Mouse (Mus musculus) layer of hippocampus, postnatal 25 days (tissue): ENCODE measurements around the gene Nub1. TPM values are rescaled to one million over a fixed set of nuclear protein-coding genes. Genes with fewer than 3 reads are reported as not detected.

ENCODE experiments used
- DNase-seq, 2 experiments: peaks; one replicate each; pipeline ENCODE4 v3.0.0; 2022; ENCODE audit warnings: mixed read lengths in 2 of 2, low spot score in 1 of 2; ENCODE audit errors: extremely low spot score in 1 of 2
- total RNA-seq, 2 experiments: library from RNA; stranded (reverse); gene quantifications; 2 replicates each; pipeline ENCODE4 v1.2.3; 2021

Nub1 gene
- total RNA-seq, 2 experiments from 2014 or later, result 65.8 to 70.7 TPM

GRCm38 (mm10) chr5:24738517-24738916 lies 53.2 kb downstream of the Nub1 start:
- no peak for DNase-seq

- DNase-seq, result peak in 1 of 2 experiments; percentile 36
Observed at GRCm38 (mm10) chr5:24739141-24739753, 53.9 kb downstream of the Nub1 start.

- DNase-seq, result no peak
Observed at GRCm38 (mm10) chr5:24741172-24741885, 56.0 kb downstream of the Nub1 start.

- no peak for DNase-seq
Observed at GRCm38 (mm10) chr5:24743956-24744355, 58.6 kb downstream of the Nub1 start.

GRCm38 (mm10) chr5:24747533-24747932 lies 62.2 kb downstream of the Nub1 start:
- no peak for DNase-seq

GRCm38 (mm10) chr5:24749731-24750130 lies 64.4 kb downstream of the Nub1 start:
- no peak for DNase-seq

- peak; percentile 80 to 86 for DNase-seq
Observed at GRCm38 (mm10) chr5:24750321-24751304, 65.3 kb downstream of the Nub1 start.

- DNase-seq, result no peak
Observed at GRCm38 (mm10) chr5:24751305-24752174, 66.2 kb downstream of the Nub1 start.

GRCm38 (mm10) chr5:24752175-24752498 lies 66.8 kb downstream of the Nub1 start:
- DNase-seq, result no peak

GRCm38 (mm10) chr5:24756931-24757330 lies 71.6 kb downstream of the Nub1 start:
- DNase-seq, result no peak

- no peak for DNase-seq
Observed at GRCm38 (mm10) chr5:24757816-24758215, 72.5 kb downstream of the Nub1 start, which contains the start of gene Crygn. Gene Crygn, minus strand, starts transcription at chr5:24758008.

Other genes with a start within 250 kb of the Nub1 start
- 100 to 1,000 TPM; 119 to 121 TPM for gene Fastk, start 240.2 kb upstream of the Nub1 start, total RNA-seq
- gene Tmub1, start 237.7 kb upstream of the Nub1 start, total RNA-seq, result 10 to 100 TPM; 21.2 to 27.2 TPM
- gene Agap3, start 233.4 kb upstream of the Nub1 start, total RNA-seq, result 100 to 1,000 TPM; 611 to 653 TPM
- under 1 TPM; 0.10 to 0.16 TPM for gene Gbx1, start 158.3 kb upstream of the Nub1 start, total RNA-seq
- under 1 TPM; 0.27 to 0.52 TPM for gene Asb10, start 144.6 kb upstream of the Nub1 start, total RNA-seq
- not detected for gene 4931409K22Rik, start 128.7 kb upstream of the Nub1 start, total RNA-seq
- 10 to 100 TPM; 72.6 to 80.0 TPM for gene Abcf2, start 108.1 kb upstream of the Nub1 start, total RNA-seq
- gene Chpf2, start 98.8 kb upstream of the Nub1 start, total RNA-seq, result 10 to 100 TPM; 55.5 to 79.0 TPM
- gene Smarcd3, start 61.1 kb upstream of the Nub1 start, total RNA-seq, result 10 to 100 TPM; 91.4 to 93.2 TPM
- 1 to 10 TPM in 1 of 2 experiments, under 1 TPM in 1; 0.79 to 1.3 TPM for gene Wdr86, start 45.2 kb downstream of the Nub1 start, total RNA-seq
- gene Crygn, start 72.5 kb downstream of the Nub1 start, total RNA-seq, result 1 to 10 TPM in 1 of 2 experiments, not detected in 1; 1.4 TPM
- gene Rheb, start 157.1 kb downstream of the Nub1 start, total RNA-seq, result 100 to 1,000 TPM; 116 to 123 TPM